Mouse (Mus musculus): Measurements from ENCODE around the gene Vmn1r69. TPM values are rescaled to one million over a fixed set of nuclear protein-coding genes. Genes with fewer than 3 reads are reported as not detected.

The Vmn1r69 gene
- total RNA-seq (2021): not detected
- long read RNA-seq: 0 reads

DNA sequence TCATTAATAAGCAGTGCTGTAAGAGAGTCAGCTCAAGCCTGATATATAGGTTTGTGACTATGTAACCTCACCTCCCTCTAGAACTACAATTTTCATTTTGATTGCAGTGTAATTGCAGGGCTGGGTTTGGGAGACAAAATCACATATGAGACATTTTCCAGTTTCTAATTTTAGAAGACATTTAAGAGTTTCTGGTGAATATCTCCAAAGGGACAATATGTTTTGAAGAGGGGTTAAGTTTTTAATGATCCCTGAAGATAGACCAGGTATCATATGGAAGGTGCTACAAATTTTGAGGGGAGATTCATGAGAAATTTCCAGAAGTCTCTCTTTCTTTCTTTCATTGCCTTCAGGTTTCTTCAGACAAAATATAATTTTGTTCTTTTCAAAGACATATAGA lies at the start of gene Vmn1r69:
Gene Vmn1r69, minus strand, starts transcription at position 101 of the 400 bp plus-strand sequence.
- DNase-seq (ENCODE audit: low spot score in 2 of 2): no peak

DNA sequence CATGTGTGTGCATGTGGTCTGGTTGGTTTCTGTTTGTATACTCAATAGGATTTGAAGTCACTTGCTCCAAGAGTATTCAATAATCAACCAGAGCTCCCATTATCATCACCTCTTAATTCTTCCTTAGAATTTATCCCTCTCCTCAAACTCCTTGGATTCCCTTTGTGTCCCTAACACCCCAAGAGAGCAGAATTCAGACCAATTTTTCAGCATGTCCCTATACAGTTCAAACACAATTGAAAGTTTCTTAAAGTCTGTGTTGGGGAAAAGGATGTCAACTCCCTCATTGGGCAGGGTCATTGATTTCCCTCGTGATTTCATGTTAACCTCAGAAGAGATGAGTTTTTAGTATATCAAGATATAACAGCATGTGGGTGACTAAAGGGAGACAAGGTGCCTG lies 17.8 kb upstream of the Vmn1r69 start, which contains the start of gene Vmn1r70:
Gene Vmn1r70, plus strand, starts transcription at position 301 of the 400 bp plus-strand sequence.
- DNase-seq (ENCODE audit: low spot score in 2 of 2): no peak

DNA sequence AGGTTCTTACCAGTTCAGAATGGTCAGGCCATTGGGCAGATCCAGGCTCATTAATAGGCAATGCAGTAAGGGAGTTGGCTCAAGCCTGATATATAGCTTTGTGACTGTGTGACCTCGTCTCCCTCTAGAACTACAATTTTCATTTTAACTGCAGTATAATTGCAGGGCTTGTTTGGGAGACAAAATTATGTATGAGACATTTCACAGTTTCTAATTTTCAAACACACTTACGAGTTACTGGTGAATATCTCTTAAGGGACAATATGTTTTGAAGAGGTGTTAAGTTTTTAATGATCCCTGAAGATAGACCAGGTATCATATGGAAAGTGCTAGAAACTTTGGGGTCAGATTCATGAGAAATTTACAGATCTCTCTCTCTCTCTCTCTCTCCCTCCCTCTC lies 55.1 kb downstream of the Vmn1r69 start, which contains the start of gene Vmn1r68:
Gene Vmn1r68, minus strand, starts transcription at position 101 of the 400 bp plus-strand sequence.
- DNase-seq (ENCODE audit: low spot score in 2 of 2): no peak

Other genes starting within 250 kb of the Vmn1r69 start
- not detected for gene Vmn1r67, start 170.3 kb downstream of the Vmn1r69 start, total RNA-seq (2021)
- 10 to 100 TPM; 15.8 to 15.9 TPM for gene Zik1, start 118.3 kb downstream of the Vmn1r69 start, total RNA-seq (2021)
- gene Vmn1r68, start 55.2 kb downstream of the Vmn1r69 start, total RNA-seq (2021): not detected
- not detected for gene Vmn1r70, start 17.9 kb upstream of the Vmn1r69 start, total RNA-seq (2021)
- not detected for gene Nlrp4b, start 74.1 kb upstream of the Vmn1r69 start, total RNA-seq (2021)
- gene Vmn1r71, start 140.7 kb upstream of the Vmn1r69 start, total RNA-seq (2021): not detected